Mouse (Mus musculus) C2C12 (cell line): ENCODE measurements at regions not wholly inside any gene's neighbourhood (a gene's known extent, or its start where the extent isn't known, plus 50 kb on each side); places are given as distances from the start of the nearest gene placed in this dataset.

Experiments used
- CEBPB ChIP-seq: IDR thresholded peaks from one replicate; pipeline ENCODE4 v1.6.1; 2011; ENCODE audit warnings: low read depth, mild to moderate bottlenecking, control low read depth, moderate library complexity
- CTCF ChIP-seq: IDR thresholded peaks from one replicate; pipeline ENCODE4 v1.5.1; 2011; ENCODE audit not compliant: control insufficient read depth, insufficient read depth, insufficient read length
- FOSL1 ChIP-seq: IDR thresholded peaks from one replicate; pipeline ENCODE4 v1.8.0; 2011; ENCODE audit warnings: mild to moderate bottlenecking, low read length; ENCODE audit not compliant: poor library complexity, insufficient read depth, severe bottlenecking
- MYOD1 ChIP-seq: IDR thresholded peaks from one replicate; pipeline ENCODE4 v1.6.1; 2011; ENCODE audit warnings: low read depth; ENCODE audit not compliant: control insufficient read depth, insufficient read length
- MYOG ChIP-seq: IDR thresholded peaks from one replicate; pipeline ENCODE4 v1.6.1; 2011; ENCODE audit not compliant: control insufficient read depth, insufficient read length; ENCODE audit errors: extremely low read depth
- USF1 ChIP-seq: IDR thresholded peaks from one replicate; pipeline ENCODE4 v1.6.1; 2011; ENCODE audit warnings: low read depth, mild to moderate bottlenecking, control low read depth, moderate library complexity

DNA sequence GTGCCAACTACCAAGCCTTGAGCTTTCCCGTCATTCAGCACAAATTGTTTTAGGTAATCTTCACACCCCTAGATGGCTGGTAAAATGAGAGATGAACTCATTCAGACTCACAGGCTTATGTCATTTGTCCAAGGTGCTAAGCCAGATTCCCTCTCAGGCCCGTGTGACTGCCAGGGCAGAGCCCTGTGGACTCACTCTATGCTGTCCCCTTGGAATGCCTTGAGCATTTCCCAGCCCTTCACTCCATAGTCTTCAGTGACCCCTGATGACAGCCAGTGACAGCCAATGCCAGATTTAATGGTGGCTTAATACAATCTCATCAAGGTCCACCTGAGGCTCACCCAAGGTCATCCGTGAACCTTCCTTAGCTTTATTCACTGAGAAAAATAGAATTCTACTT lies 270.2 kb upstream of the Jmjd1c start:
- no peak for TF ChIP-seq CTCF
- no peak for TF ChIP-seq USF1
- TF ChIP-seq CEBPB: no peak
- TF ChIP-seq MYOD1: no peak
- no peak for TF ChIP-seq MYOG
- TF ChIP-seq FOSL1: no peak
